Mouse (Mus musculus): ENCODE measurements around the gene Tnnc2. TPM values are rescaled to one million over a fixed set of nuclear protein-coding genes. Genes with fewer than 3 reads are reported as not detected.

Gene Tnnc2
- polyA plus RNA-seq, 1 experiment from 2014 or later, result 1.0 TPM

DNA sequence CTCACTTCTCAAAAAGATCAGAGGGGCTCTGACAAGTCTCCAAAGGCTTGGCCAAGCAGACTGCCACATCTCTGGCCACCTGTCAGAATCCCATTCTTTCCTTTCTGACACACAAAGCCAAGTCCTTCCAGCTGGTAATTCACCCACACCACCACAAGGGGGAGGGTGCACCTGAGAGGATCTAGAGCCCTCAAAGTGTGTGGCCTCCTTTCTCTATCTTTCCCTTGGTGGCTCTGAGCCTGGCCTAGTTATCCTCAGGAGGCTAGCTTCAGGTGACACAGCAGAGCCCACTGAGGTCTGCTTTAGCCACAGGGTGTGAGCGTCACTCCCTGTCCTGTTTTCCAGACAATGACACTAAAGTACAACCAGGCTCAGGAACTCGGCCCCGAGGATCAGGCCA, 13.5 kb upstream of the Tnnc2 start:
- peak; percentile 55 for DNase-seq (ENCODE audit: low spot score)
- Histone ChIP-seq H3K27me3 (ENCODE audit: insufficient read depth, low read length) (no peaks in the 10 kb centered on the region), H3K27ac (no peak overlapping the region), H3K9ac (ENCODE audit: low read depth, low read length) (no peak overlapping the region), H3K4me2 (ENCODE audit: low read length) (no peak overlapping the region), H3K4me3 (replicated peaks; ENCODE audit: low read depth, low read length) (no peak overlapping the region), H3K4me1 (replicated peaks; ENCODE audit: insufficient read depth, low read length) (no peaks in the 10 kb centered on the region; the same call in 1 of the 2 replicates), H3K9me3 (replicated peaks; ENCODE audit: low read length) (no peaks in the 10 kb centered on the region), H3K36me3 (ENCODE audit: insufficient read depth, low read length) (peaks cover 46% of the 10 kb centered on the region)
- TF ChIP-seq CTCF (IDR thresholded peaks at IDR 0.05; ENCODE audit: low read depth), result peak; percentile 72
- WGBS, result 71% methylated on average over 3 of the region's 3 CpGs
- no peak; the same call in 1 of the 2 replicates for ATAC-seq (replicated peaks; ENCODE audit: low FRiP score, low read depth)

DNA sequence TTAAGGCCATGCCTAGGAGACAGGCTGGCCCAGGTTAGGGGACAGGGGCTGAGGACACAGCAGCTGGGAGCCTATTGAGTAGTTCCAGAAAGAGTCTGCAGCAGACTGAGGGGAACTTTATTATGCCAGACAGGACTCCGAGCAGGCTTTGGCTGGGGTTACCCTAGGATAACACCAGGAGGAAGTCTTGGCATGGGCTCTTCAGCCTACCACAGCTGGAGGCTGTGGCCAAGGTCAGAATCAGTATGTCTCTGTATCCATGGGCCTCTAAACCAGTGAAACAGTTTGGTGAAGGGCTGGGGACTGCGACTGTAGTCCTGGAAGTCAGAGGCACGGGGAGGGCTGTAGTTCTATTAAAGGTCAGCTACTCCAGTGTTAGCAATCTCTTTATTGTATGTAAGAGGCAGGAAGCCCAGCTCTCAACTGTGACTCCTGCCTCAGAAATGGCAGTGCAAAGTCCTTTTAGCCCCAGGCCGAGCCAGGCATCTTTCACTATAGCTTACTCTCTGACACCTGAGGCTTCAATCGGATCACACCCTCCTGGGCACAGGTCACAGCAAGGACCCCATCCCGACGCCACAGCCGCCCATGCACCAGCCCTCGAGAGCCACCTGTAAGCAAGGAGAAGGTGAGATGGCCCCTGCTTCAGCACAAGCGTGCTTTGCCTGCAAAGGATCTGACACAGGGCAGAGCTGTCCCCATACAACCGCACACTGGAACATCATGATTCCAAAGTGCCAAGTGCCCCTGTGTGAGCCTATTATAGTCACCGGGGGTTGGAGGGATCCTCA, 12.8 kb upstream of the Tnnc2 start:
- no peak overlapping the region for H3K4me2 ChIP-seq (ENCODE audit: low read length)
- ATAC-seq (replicated peaks; ENCODE audit: low FRiP score, low read depth) (no peak), DNase-seq (ENCODE audit: low spot score) (no peak)
- H3K27me3 ChIP-seq (ENCODE audit: insufficient read depth, low read length), result no peaks in the 10 kb centered on the region
- no peak overlapping the region for H3K27ac ChIP-seq
- no peaks in the 10 kb centered on the region; the same call in 1 of the 2 replicates for H3K4me1 ChIP-seq (replicated peaks; ENCODE audit: insufficient read depth, low read length)
- no peaks in the 10 kb centered on the region for H3K9me3 ChIP-seq (replicated peaks; ENCODE audit: low read length)
- H3K9ac ChIP-seq (ENCODE audit: low read depth, low read length), result no peak overlapping the region
- H3K4me3 ChIP-seq (replicated peaks; ENCODE audit: low read depth, low read length), result no peak overlapping the region
- peaks cover 46% of the 10 kb centered on the region for H3K36me3 ChIP-seq (ENCODE audit: insufficient read depth, low read length)
- WGBS, result 90% methylated on average over 12 of the region's 12 CpGs
- no peak for TF ChIP-seq CTCF (IDR thresholded peaks at IDR 0.05; ENCODE audit: low read depth)

GRCm38 (mm10) chr2:164791841-164792261, 12.1 kb upstream of the Tnnc2 start:
- DNase-seq (ENCODE audit: low spot score) (no peak), ATAC-seq (replicated peaks; ENCODE audit: low FRiP score, low read depth) (no peak)
- no peaks in the 10 kb centered on the region; the same call in 1 of the 2 replicates for H3K4me1 ChIP-seq (replicated peaks; ENCODE audit: insufficient read depth, low read length)
- H3K9me3 ChIP-seq (replicated peaks; ENCODE audit: low read length), result no peaks in the 10 kb centered on the region
- peaks cover 43% of the 10 kb centered on the region for H3K36me3 ChIP-seq (ENCODE audit: insufficient read depth, low read length)
- H3K27ac ChIP-seq, result no peak overlapping the region
- 91% methylated on average over 18 of the region's 18 CpGs for WGBS
- H3K4me2 ChIP-seq (ENCODE audit: low read length), result no peak overlapping the region
- H3K4me3 ChIP-seq (replicated peaks; ENCODE audit: low read depth, low read length), result no peak overlapping the region
- no peak overlapping the region for H3K9ac ChIP-seq (ENCODE audit: low read depth, low read length)
- no peaks in the 10 kb centered on the region for H3K27me3 ChIP-seq (ENCODE audit: insufficient read depth, low read length)
- TF ChIP-seq CTCF (IDR thresholded peaks at IDR 0.05; ENCODE audit: low read depth), result no peak

DNA sequence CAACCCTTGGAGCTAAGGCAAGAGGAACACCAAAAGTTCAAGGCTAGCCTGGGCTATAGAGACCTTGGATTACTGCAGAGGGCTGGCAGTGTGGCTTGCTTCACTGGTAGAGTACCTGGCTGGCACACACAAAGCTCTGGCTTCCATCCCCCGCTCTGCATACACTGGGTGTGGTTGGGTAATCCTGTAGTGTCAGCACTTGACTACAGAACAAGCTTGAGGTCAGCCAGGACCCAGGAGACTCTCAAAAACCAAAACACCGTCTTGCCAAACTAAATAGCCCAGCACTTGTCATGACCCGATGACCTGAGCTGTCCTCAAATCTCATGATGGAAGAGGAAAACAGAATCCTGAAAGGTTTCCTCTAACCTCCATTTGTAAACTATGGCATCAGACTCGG, 10.7 kb upstream of the Tnnc2 start:
- WGBS, result 74% methylated on average over 4 of the region's 4 CpGs
- Histone ChIP-seq H3K27me3 (ENCODE audit: insufficient read depth, low read length) (no peaks in the 10 kb centered on the region), H3K4me3 (replicated peaks; ENCODE audit: low read depth, low read length) (no peak overlapping the region), H3K9me3 (replicated peaks; ENCODE audit: low read length) (no peaks in the 10 kb centered on the region), H3K4me2 (ENCODE audit: low read length) (no peak overlapping the region), H3K27ac (no peak overlapping the region), H3K4me1 (replicated peaks; ENCODE audit: insufficient read depth, low read length) (no peaks in the 10 kb centered on the region; the same call in 1 of the 2 replicates), H3K36me3 (ENCODE audit: insufficient read depth, low read length) (peaks cover 30% of the 10 kb centered on the region), H3K9ac (ENCODE audit: low read depth, low read length) (no peak overlapping the region)
- TF ChIP-seq CTCF (IDR thresholded peaks at IDR 0.05; ENCODE audit: low read depth), result no peak
- DNase-seq (ENCODE audit: low spot score) (no peak), ATAC-seq (replicated peaks; ENCODE audit: low FRiP score, low read depth) (no peak)

GRCm38 (mm10) chr2:164788411-164788810, 8.6 kb upstream of the Tnnc2 start:
- Histone ChIP-seq H3K27ac (0 out of 2 replicates have a peak overlapping the region, but pooled peaks have one; percentile 4), H3K4me3 (replicated peaks; ENCODE audit: low read depth, low read length) (no peak overlapping the region), H3K4me2 (ENCODE audit: low read length) (no peak overlapping the region), H3K27me3 (ENCODE audit: insufficient read depth, low read length) (no peaks in the 10 kb centered on the region), H3K36me3 (ENCODE audit: insufficient read depth, low read length) (peaks cover 25% of the 10 kb centered on the region), H3K4me1 (replicated peaks; ENCODE audit: insufficient read depth, low read length) (no peaks in the 10 kb centered on the region; the same call in 1 of the 2 replicates), H3K9ac (ENCODE audit: low read depth, low read length) (no peak overlapping the region), H3K9me3 (replicated peaks; ENCODE audit: low read length) (no peaks in the 10 kb centered on the region)
- DNase-seq (ENCODE audit: low spot score) (no peak), ATAC-seq (replicated peaks; ENCODE audit: low FRiP score, low read depth) (no peak)
- WGBS, result 72% methylated on average over 4 of the region's 4 CpGs
- no peak for TF ChIP-seq CTCF (IDR thresholded peaks at IDR 0.05; ENCODE audit: low read depth)

DNA sequence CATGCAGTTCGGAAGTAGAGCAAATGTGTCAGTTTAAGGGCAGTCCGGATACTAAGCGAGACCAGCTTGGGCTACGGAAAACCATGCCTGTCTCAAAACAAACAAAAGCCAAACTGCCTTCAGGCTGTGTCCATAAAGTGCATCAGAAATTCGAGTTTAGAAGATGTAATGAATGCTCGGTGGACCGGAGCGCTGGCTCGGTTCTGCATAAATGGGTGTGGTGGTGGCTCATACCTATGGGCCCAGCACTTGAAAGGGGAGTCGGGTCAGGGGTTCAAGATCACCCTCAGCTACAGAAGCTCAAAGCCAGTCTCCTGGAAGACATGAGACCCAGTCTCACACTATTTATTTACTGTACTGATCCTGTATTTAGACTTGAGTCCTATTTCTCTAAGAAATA, 8.0 kb upstream of the Tnnc2 start:
- Histone ChIP-seq H3K4me2 (ENCODE audit: low read length) (no peak overlapping the region), H3K4me3 (replicated peaks; ENCODE audit: low read depth, low read length) (no peak overlapping the region), H3K36me3 (ENCODE audit: insufficient read depth, low read length) (peaks cover 24% of the 10 kb centered on the region), H3K27ac (no peak overlapping the region), H3K27me3 (ENCODE audit: insufficient read depth, low read length) (no peaks in the 10 kb centered on the region), H3K4me1 (replicated peaks; ENCODE audit: insufficient read depth, low read length) (no peaks in the 10 kb centered on the region; the same call in 1 of the 2 replicates), H3K9me3 (replicated peaks; ENCODE audit: low read length) (no peaks in the 10 kb centered on the region), H3K9ac (ENCODE audit: low read depth, low read length) (no peak overlapping the region)
- TF ChIP-seq CTCF (IDR thresholded peaks at IDR 0.05; ENCODE audit: low read depth), result no peak
- WGBS, result 62% methylated on average over 10 of the region's 10 CpGs
- DNase-seq (ENCODE audit: low spot score), result no peak
- ATAC-seq (replicated peaks; ENCODE audit: low FRiP score, low read depth), result no peak

All from kidney, postnatal 0 days (tissue).